Comparison of ENCODE assay signal across 9 mouse cellular contexts in genomic region chr3:82144725-82145125, GRCm38 (mm10). TPM values are rescaled to one million over a fixed set of nuclear protein-coding genes. Genes with fewer than 3 reads are reported as not detected.
DNase-seq lines count a peak whose midpoint lies in the region; ATAC-seq and TF ChIP-seq lines count a peak whose summit lies in the region.
"Had no signal": no experiment of that assay in that cellular context is flagged by ENCODE, and none has a peak within 500 bp of the region (broad histone marks: within the 10 kb centered on the region; RNA-seq: fewer than 3 reads in every experiment).

No protein-coding gene starts in this region.

- H3K9ac ChIP-seq in intestine, embryonic 14.5 days (ENCODE audit: low read length), result peak overlapping the region; percentile 70
- H3K9ac ChIP-seq in midbrain, embryonic 11.5 days (ENCODE audit: low read length), result peak overlapping the region; percentile 58

- 8% methylated on average over 14 of the region's 14 CpGs for WGBS in intestine, embryonic 14.5 days
- 11% methylated on average over 14 of the region's 14 CpGs for WGBS in midbrain, embryonic 11.5 days

- no peaks in the 10 kb centered on the region for H3K36me3 ChIP-seq in testis, adult 2 months (ENCODE audit: control insufficient read depth, insufficient read depth, low read length)
- H3K36me3 ChIP-seq in intestine, embryonic 14.5 days (ENCODE audit: control insufficient read depth, insufficient read depth, low read length), result no peaks in the 10 kb centered on the region
- H3K36me3 ChIP-seq in midbrain, embryonic 11.5 days (ENCODE audit: control insufficient read depth, insufficient read depth, low read length), result no peaks in the 10 kb centered on the region

- H3K4me2 ChIP-seq in intestine, embryonic 14.5 days (ENCODE audit: low read length), result peak overlapping the region; percentile 67
- H3K4me2 ChIP-seq in midbrain, embryonic 11.5 days, result peak overlapping the region; percentile 95

- TF ChIP-seq POLR2A in testis, adult 2 months (IDR thresholded peaks at IDR 0.05; ENCODE audit: control insufficient read depth, low read depth, low read length), result no peak

- ATAC-seq in frontal cortex, adult (ENCODE audit: low TSS enrichment), result peak; percentile 42
- 0 out of 2 replicates have a peak, but pooled peaks have one; percentile 16 for ATAC-seq in intestine, embryonic 14.5 days (replicated peaks; ENCODE audit: low FRiP score, low TSS enrichment, low read depth)
- peak; percentile 53 for ATAC-seq in midbrain, embryonic 11.5 days (ENCODE audit: low FRiP score)

- H3K4me1 ChIP-seq in testis, adult 2 months (ENCODE audit: control insufficient read depth, insufficient read depth, low read length), result peaks cover 4% of the 10 kb centered on the region
- peaks cover 11% of the 10 kb centered on the region; the same call in 1 of the 2 replicates for H3K4me1 ChIP-seq in intestine, embryonic 14.5 days (replicated peaks; ENCODE audit: control insufficient read depth, insufficient read depth, low read length)
- 0 out of 2 replicates have a peak, but pooled peaks cover 4% of the 10 kb centered on the region for H3K4me1 ChIP-seq in midbrain, embryonic 11.5 days (ENCODE audit: control insufficient read depth, insufficient read depth, low read length)

- DNase-seq in frontal cortex, postnatal 36 days (ENCODE audit: low spot score in 2 of 2), result no peak
- DNase-seq in testis, postnatal 10 days (ENCODE audit: low spot score), result no peak
- peak; percentile 69 for DNase-seq in intestine, embryonic 14.5 days (ENCODE audit: low spot score)
- DNase-seq in midbrain, embryonic 11.5 days (ENCODE audit: low spot score, missing footprints), result peak; percentile 84
- no peak for DNase-seq in layer of hippocampus, postnatal 25 days (ENCODE audit: extremely low spot score in 1 of 2, low spot score in 1 of 2)
- DNase-seq in adipocyte (ENCODE audit: low spot score), result no peak

- H3K9me3 ChIP-seq in intestine, embryonic 14.5 days (ENCODE audit: control insufficient read depth, low read length), result no peaks in the 10 kb centered on the region
- no peaks in the 10 kb centered on the region for H3K9me3 ChIP-seq in midbrain, embryonic 11.5 days (ENCODE audit: control insufficient read depth, low read length)

- peak overlapping the region; percentile 41; the same call in 1 of the 2 replicates for H3K27ac ChIP-seq in testis, adult 2 months (ENCODE audit: control insufficient read depth, insufficient read depth, low read depth, low read length)
- H3K27ac ChIP-seq in intestine, embryonic 14.5 days (ENCODE audit: low read depth), result peak overlapping the region; percentile 71
- no peak overlapping the region for H3K27ac ChIP-seq in midbrain, embryonic 11.5 days (ENCODE audit: low read depth, low read length)

- H3K4me3 ChIP-seq in testis, adult 2 months (ENCODE audit: control insufficient read depth, low read depth, low read length), result peak overlapping the region; percentile 77
- H3K4me3 ChIP-seq in intestine, embryonic 14.5 days (ENCODE audit: low read depth, low read length), result peak overlapping the region; percentile 77
- peak overlapping the region; percentile 44 for H3K4me3 ChIP-seq in midbrain, embryonic 11.5 days (ENCODE audit: low read depth, low read length)
- H3K4me3 ChIP-seq: myocyte had no signal

- no peak for TF ChIP-seq CTCF in testis, adult 2 months (IDR thresholded peaks at IDR 0.05; ENCODE audit: control insufficient read depth, insufficient read depth, insufficient replicate concordance, low read depth, low read length)

- no peaks in the 10 kb centered on the region for H3K27me3 ChIP-seq in testis, adult 2 months (ENCODE audit: control insufficient read depth, insufficient read depth, low read length)
- no peaks in the 10 kb centered on the region for H3K27me3 ChIP-seq in intestine, embryonic 14.5 days (replicated peaks; ENCODE audit: control insufficient read depth, insufficient read depth, low read length)
- H3K27me3 ChIP-seq in midbrain, embryonic 11.5 days (ENCODE audit: control insufficient read depth, insufficient read depth, low read length), result no peaks in the 10 kb centered on the region

RNA-seq across cellular contexts. Expression of gene Gucy1a1, which starts 0.9 kb away (rescaled TPM):
- polyA plus RNA-seq in testis, adult 2 months (2012; rRNA removed), result 1.6 TPM in 2 replicates
- polyA plus RNA-seq in intestine, embryonic 14.5 days (2014; fragmentation: Nextera tagmentation; extraction: Ambion mirVana), result 56.9 and 64.2 TPM in 2 replicates
- polyA plus RNA-seq in midbrain, embryonic 11.5 days (2014; fragmentation: Nextera tagmentation; extraction: Ambion mirVana), result 3.6 and 3.9 TPM in 2 replicates
- 10 to 100 TPM; 17.1 to 17.3 TPM for total RNA-seq in layer of hippocampus, postnatal 25 days (2021)
- polyA plus RNA-seq: myocyte had no signal

Comparison
In these comparisons a context has a peak if more than half of its experiments do, and no peak if none do; other contexts are left out.
1. DNase-seq: peak in intestine, embryonic 14.5 days (single experiment) and midbrain, embryonic 11.5 days (single experiment); none in frontal cortex, postnatal 36 days (0 of 2), testis, postnatal 10 days (single experiment), layer of hippocampus, postnatal 25 days (0 of 2) and adipocyte (single experiment).
2. RNA of gene Gucy1a1, which starts 0.9 kb away (polyA plus RNA-seq): 56.9 to 64.2 TPM in intestine, embryonic 14.5 days; 3.6 to 3.9 TPM in midbrain, embryonic 11.5 days and 1.6 TPM in testis, adult 2 months; every median in the first group is over 10 times any median in the second.
3. Peak in every context shown above with its lines, with median percentiles within 50 percentile points of each other: ATAC-seq and H3K4me3 ChIP-seq.